Mouse (Mus musculus): ENCODE measurements at regions not wholly inside any gene's neighbourhood (a gene's known extent, or its start where the extent isn't known, plus 50 kb on each side); places are given as distances from the start of the nearest gene placed in this dataset.

DNA sequence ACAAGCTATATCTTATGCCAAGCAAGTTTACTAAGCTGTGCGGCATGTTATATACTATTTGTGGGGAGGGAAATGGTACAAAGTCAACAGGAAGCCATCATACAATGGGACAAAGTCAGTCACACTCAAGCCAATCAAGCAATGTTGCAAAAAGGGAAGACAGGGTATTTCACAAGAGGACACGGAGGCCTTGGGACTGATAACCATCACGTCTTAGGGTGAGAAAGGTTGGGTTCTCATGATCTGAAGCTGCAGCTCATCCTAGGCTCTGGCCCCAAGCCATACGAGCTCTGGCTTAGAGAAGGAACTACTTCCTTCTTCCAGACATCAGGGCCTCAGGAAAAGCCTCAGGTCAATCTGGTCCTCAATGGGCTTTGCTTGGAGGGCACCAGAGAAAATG lies 287.9 kb upstream of the Xylt1 start:
- H3K27me3 ChIP-seq (ENCODE audit: control insufficient read depth, insufficient read depth, low read length) = no peaks in the 10 kb centered on the region
- no peak overlapping the region for H3K4me3 ChIP-seq (ENCODE audit: insufficient read depth in 1 of 2, low read depth in 2 of 2, low read length in 2 of 2)
- ATAC-seq (ENCODE audit: insufficient read depth) (no peak), DNase-seq (ENCODE audit: low read depth in 3 of 3, low spot score in 3 of 3) (no peak)
- no peaks in the 10 kb centered on the region for H3K36me3 ChIP-seq (replicated peaks; ENCODE audit: control insufficient read depth, insufficient read depth, low read depth)
- 32% methylated on average over 4 of the region's 4 CpGs for WGBS (ENCODE audit: insufficient replicate concordance)
- no peaks in the 10 kb centered on the region for H3K9me3 ChIP-seq (ENCODE audit: control insufficient read depth, low read length)
- no peaks in the 10 kb centered on the region for H3K4me1 ChIP-seq (replicated peaks; ENCODE audit: control insufficient read depth in 2 of 2, insufficient read depth in 2 of 2, low read length in 1 of 2)
- no peak overlapping the region for H3K27ac ChIP-seq
- no peak for TF ChIP-seq EP300 (IDR thresholded peaks at IDR 0.05; ENCODE audit: low read depth)
- no peak for TF ChIP-seq CTCF (IDR thresholded peaks at IDR 0.05; ENCODE audit: low read depth)
- no peak overlapping the region for H3K4me2 ChIP-seq (ENCODE audit: low read depth)
- H3K9ac ChIP-seq (replicated peaks) = no peak overlapping the region

DNA sequence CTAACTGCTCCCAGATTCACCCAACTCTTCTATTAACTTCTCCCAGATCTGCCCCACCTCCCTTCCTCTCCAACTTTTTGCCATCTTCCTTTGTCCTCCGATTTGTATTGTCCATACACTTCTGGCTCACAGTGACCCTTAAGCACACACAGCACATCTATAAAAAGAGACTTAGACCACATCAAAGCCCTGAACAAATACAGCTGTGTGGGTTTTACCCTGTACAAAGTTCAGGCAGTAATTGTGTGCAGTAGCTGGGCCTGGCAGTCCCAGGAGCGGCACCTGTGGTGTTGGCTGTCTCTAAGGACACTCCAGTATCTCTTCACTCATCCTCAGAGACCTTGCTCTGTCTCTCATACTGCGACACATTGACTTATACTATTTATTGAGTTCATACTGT lies 283.2 kb upstream of the Xylt1 start:
- Histone ChIP-seq H3K27ac (no peak overlapping the region), H3K9ac (replicated peaks) (no peak overlapping the region), H3K9me3 (ENCODE audit: control insufficient read depth, low read length) (no peaks in the 10 kb centered on the region), H3K4me2 (ENCODE audit: low read depth) (no peak overlapping the region), H3K27me3 (ENCODE audit: control insufficient read depth, insufficient read depth, low read length) (no peaks in the 10 kb centered on the region), H3K36me3 (replicated peaks; ENCODE audit: control insufficient read depth, insufficient read depth, low read depth) (no peaks in the 10 kb centered on the region), H3K4me1 (replicated peaks; ENCODE audit: control insufficient read depth in 2 of 2, insufficient read depth in 2 of 2, low read length in 1 of 2) (no peaks in the 10 kb centered on the region), H3K4me3 (ENCODE audit: insufficient read depth in 1 of 2, low read depth in 2 of 2, low read length in 2 of 2) (no peak overlapping the region)
- TF ChIP-seq EP300 (IDR thresholded peaks at IDR 0.05; ENCODE audit: low read depth) (no peak), CTCF (IDR thresholded peaks at IDR 0.05; ENCODE audit: low read depth) (no peak)
- WGBS (ENCODE audit: insufficient replicate concordance) = 58% methylated on average over 3 of the region's 3 CpGs
- ATAC-seq (ENCODE audit: insufficient read depth) = no peak
- no peak for DNase-seq (ENCODE audit: low read depth in 3 of 3, low spot score in 3 of 3)

DNA sequence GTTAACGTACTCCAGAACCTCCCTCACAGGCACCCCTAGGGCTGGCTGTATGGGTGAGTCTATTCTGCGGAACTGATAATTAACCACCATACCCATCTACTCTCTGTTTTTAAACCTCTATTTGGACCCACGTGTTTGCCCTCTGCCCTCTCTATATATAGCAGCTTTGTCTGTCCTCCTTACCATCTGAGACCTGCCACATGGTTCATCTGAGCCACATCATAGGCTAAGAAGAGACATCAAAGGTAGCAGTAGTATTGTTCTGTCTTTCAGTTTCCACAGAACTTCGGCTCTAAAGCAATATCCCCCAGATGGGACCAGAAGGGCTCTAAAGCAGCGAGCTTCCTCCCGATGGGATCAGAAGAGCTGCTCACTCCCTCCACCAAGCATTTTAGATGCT lies 281.7 kb upstream of the Xylt1 start:
- DNase-seq (ENCODE audit: low read depth in 3 of 3, low spot score in 3 of 3) = no peak
- no peak overlapping the region for H3K9ac ChIP-seq (replicated peaks)
- no peaks in the 10 kb centered on the region for H3K4me1 ChIP-seq (replicated peaks; ENCODE audit: control insufficient read depth in 2 of 2, insufficient read depth in 2 of 2, low read length in 1 of 2)
- no peak for TF ChIP-seq EP300 (IDR thresholded peaks at IDR 0.05; ENCODE audit: low read depth)
- TF ChIP-seq CTCF (IDR thresholded peaks at IDR 0.05; ENCODE audit: low read depth) = no peak
- no peaks in the 10 kb centered on the region for H3K27me3 ChIP-seq (ENCODE audit: control insufficient read depth, insufficient read depth, low read length)
- H3K9me3 ChIP-seq (ENCODE audit: control insufficient read depth, low read length) = no peaks in the 10 kb centered on the region
- H3K36me3 ChIP-seq (replicated peaks; ENCODE audit: control insufficient read depth, insufficient read depth, low read depth) = no peaks in the 10 kb centered on the region
- no peak for ATAC-seq (ENCODE audit: insufficient read depth)
- no peak overlapping the region for H3K4me3 ChIP-seq (ENCODE audit: insufficient read depth in 1 of 2, low read depth in 2 of 2, low read length in 2 of 2)
- no peak overlapping the region for H3K4me2 ChIP-seq (ENCODE audit: low read depth)
- no peak overlapping the region for H3K27ac ChIP-seq
- 56% methylated on average over 6 of the region's 6 CpGs for whole genome bisulfite sequencing (ENCODE audit: insufficient replicate concordance)

DNA sequence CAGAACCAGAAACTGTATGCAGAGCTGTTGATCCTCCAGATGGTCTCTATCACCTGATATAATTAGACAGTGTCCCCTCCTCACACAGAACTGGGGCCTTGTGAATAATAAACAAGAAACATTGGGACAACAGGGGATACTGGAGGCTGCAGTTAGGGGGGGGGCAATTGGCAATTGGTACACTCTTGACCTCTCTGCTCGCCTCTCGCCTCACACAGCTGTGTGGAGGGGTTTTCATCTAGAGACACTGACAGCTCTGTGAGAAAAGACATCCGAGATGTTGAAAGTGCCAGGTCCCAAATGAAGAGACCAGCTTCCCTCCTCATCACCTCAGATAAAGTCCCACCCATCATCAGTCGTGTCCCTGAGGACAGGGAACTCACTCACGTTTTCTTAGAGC lies 277.7 kb upstream of the Xylt1 start:
- H3K9ac ChIP-seq (replicated peaks) = no peak overlapping the region
- no peaks in the 10 kb centered on the region for H3K27me3 ChIP-seq (ENCODE audit: control insufficient read depth, insufficient read depth, low read length)
- no peak overlapping the region for H3K4me3 ChIP-seq (ENCODE audit: insufficient read depth in 1 of 2, low read depth in 2 of 2, low read length in 2 of 2)
- TF ChIP-seq CTCF (IDR thresholded peaks at IDR 0.05; ENCODE audit: low read depth) (no peak), EP300 (IDR thresholded peaks at IDR 0.05; ENCODE audit: low read depth) (no peak)
- no peak overlapping the region for H3K4me2 ChIP-seq (ENCODE audit: low read depth)
- ATAC-seq (ENCODE audit: insufficient read depth) = no peak
- H3K27ac ChIP-seq = no peak overlapping the region
- H3K9me3 ChIP-seq (ENCODE audit: control insufficient read depth, low read length) = no peaks in the 10 kb centered on the region
- no peaks in the 10 kb centered on the region for H3K4me1 ChIP-seq (replicated peaks; ENCODE audit: control insufficient read depth in 2 of 2, insufficient read depth in 2 of 2, low read length in 1 of 2)
- no peak for DNase-seq (ENCODE audit: low read depth in 3 of 3, low spot score in 3 of 3)
- 32% methylated on average over 5 of the region's 5 CpGs for WGBS (ENCODE audit: insufficient replicate concordance)
- H3K36me3 ChIP-seq (replicated peaks; ENCODE audit: control insufficient read depth, insufficient read depth, low read depth) = no peaks in the 10 kb centered on the region

DNA sequence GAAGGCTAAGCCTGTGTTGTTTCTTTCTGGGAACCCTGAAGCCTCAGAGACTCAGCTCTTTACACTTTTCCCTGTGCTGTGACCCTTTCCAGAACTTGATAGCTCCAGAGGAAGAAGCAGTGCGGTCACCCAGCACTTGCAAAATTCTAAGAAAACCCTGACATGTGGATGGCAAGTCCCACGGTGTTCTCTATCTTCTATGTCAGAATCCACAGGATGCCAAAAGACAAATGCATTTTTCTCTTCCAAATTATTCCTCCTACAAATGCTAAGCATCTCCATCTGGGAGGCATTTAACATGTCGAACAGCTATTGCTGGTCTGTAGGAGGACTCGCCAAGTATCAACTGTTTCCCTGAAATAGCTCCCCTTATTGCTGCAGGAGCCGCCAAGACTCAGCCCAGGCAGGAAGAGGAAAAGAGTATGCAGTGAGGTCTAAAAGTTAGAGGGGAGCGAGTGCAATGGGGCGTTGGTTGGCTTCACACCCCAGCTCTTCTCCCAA lies 274.0 kb upstream of the Xylt1 start:
- DNase-seq (ENCODE audit: low read depth in 3 of 3, low spot score in 3 of 3) (no peak), ATAC-seq (ENCODE audit: insufficient read depth) (no peak)
- H3K27ac ChIP-seq = no peak overlapping the region
- H3K9me3 ChIP-seq (ENCODE audit: control insufficient read depth, low read length) = no peaks in the 10 kb centered on the region
- no peak for TF ChIP-seq EP300 (IDR thresholded peaks at IDR 0.05; ENCODE audit: low read depth)
- TF ChIP-seq CTCF (IDR thresholded peaks at IDR 0.05; ENCODE audit: low read depth) = no peak
- no peak overlapping the region for H3K4me2 ChIP-seq (ENCODE audit: low read depth)
- H3K4me3 ChIP-seq (ENCODE audit: insufficient read depth in 1 of 2, low read depth in 2 of 2, low read length in 2 of 2) = no peak overlapping the region
- H3K36me3 ChIP-seq (replicated peaks; ENCODE audit: control insufficient read depth, insufficient read depth, low read depth) = no peaks in the 10 kb centered on the region
- WGBS (ENCODE audit: insufficient replicate concordance) = 73% methylated on average over 7 of the region's 7 CpGs
- no peaks in the 10 kb centered on the region for H3K27me3 ChIP-seq (ENCODE audit: control insufficient read depth, insufficient read depth, low read length)
- no peak overlapping the region for H3K9ac ChIP-seq (replicated peaks)
- no peaks in the 10 kb centered on the region for H3K4me1 ChIP-seq (replicated peaks; ENCODE audit: control insufficient read depth in 2 of 2, insufficient read depth in 2 of 2, low read length in 1 of 2)
